Mouse (Mus musculus): Measurements from ENCODE around the gene Eef1b2.

The Eef1b2 gene

GRCm38 (mm10) chr1:63192306-63193065 is 15.9 kb downstream of the Eef1b2 start:
- DNase-seq (ENCODE audit: low spot score): no peak

- DNase-seq (ENCODE audit: low spot score): no peak
Measured at GRCm38 (mm10) chr1:63195848-63196512, 19.4 kb downstream of the Eef1b2 start.

- DNase-seq (ENCODE audit: low spot score): no peak
Measured at GRCm38 (mm10) chr1:63199387-63199786, 22.8 kb downstream of the Eef1b2 start.

GRCm38 (mm10) chr1:63200322-63200721 is 23.7 kb downstream of the Eef1b2 start:
- no peak for DNase-seq (ENCODE audit: low spot score)

GRCm38 (mm10) chr1:63201672-63202071 is 25.0 kb downstream of the Eef1b2 start:
- DNase-seq (ENCODE audit: low spot score): no peak

- no peak for DNase-seq (ENCODE audit: low spot score)
Measured at GRCm38 (mm10) chr1:63203471-63203870, 26.8 kb downstream of the Eef1b2 start.

- DNase-seq (ENCODE audit: low spot score): no peak
Measured at GRCm38 (mm10) chr1:63203950-63204659, 27.5 kb downstream of the Eef1b2 start.

- DNase-seq (ENCODE audit: low spot score): no peak
Measured at GRCm38 (mm10) chr1:63204660-63205394, 28.2 kb downstream of the Eef1b2 start.

GRCm38 (mm10) chr1:63207607-63208006 is 31.0 kb downstream of the Eef1b2 start:
- no peak for DNase-seq (ENCODE audit: low spot score)

GRCm38 (mm10) chr1:63209861-63210529 is 33.4 kb downstream of the Eef1b2 start:
- no peak for DNase-seq (ENCODE audit: low spot score)

- no peak for DNase-seq (ENCODE audit: low spot score)
Measured at GRCm38 (mm10) chr1:63213478-63214270, 37.0 kb downstream of the Eef1b2 start.

- DNase-seq (ENCODE audit: low spot score): no peak
Measured at GRCm38 (mm10) chr1:63214271-63214558, 37.6 kb downstream of the Eef1b2 start, which contains the start of gene Gpr1. TSS of gene Gpr1 (minus strand) at chr1:63214543.

- DNase-seq (ENCODE audit: low spot score): no peak
Measured at GRCm38 (mm10) chr1:63214631-63215030, 38.0 kb downstream of the Eef1b2 start.

GRCm38 (mm10) chr1:63219277-63219676 is 42.7 kb downstream of the Eef1b2 start:
- DNase-seq (ENCODE audit: low spot score): no peak

GRCm38 (mm10) chr1:63225009-63225408 is 48.4 kb downstream of the Eef1b2 start:
- no peak for DNase-seq (ENCODE audit: low spot score)

GRCm38 (mm10) chr1:63225890-63226289 is 49.3 kb downstream of the Eef1b2 start:
- no peak for DNase-seq (ENCODE audit: low spot score)

- no peak for DNase-seq (ENCODE audit: low spot score)
Measured at GRCm38 (mm10) chr1:63227241-63227640, 50.6 kb downstream of the Eef1b2 start.

All from layer of hippocampus, adult 9-10 months (tissue).